Mouse (Mus musculus): ENCODE measurements at regions not wholly inside any gene's neighbourhood (a gene's known extent, or its start where the extent isn't known, plus 50 kb on each side); places are given as distances from the start of the nearest gene placed in this dataset.

GRCm38 (mm10) chr6:31324717-31325116 is 73.8 kb upstream of the Mkln1 start:
- Histone ChIP-seq H3K79me3 (ENCODE audit: low read depth) (no peaks in the 10 kb centered on the region), H3ac (ENCODE audit: control insufficient read depth, insufficient read length, low read depth) (no peak overlapping the region), H3K4me3 (ENCODE audit: insufficient read depth, poor library complexity, severe bottlenecking) (no peak overlapping the region), H3K79me2 (ENCODE audit: control insufficient read depth, insufficient read depth) (no peaks in the 10 kb centered on the region), H3K27me3 (ENCODE audit: control insufficient read depth, insufficient read depth, insufficient read length) (no peaks in the 10 kb centered on the region), H3K36me3 (ENCODE audit: control insufficient read depth, insufficient read depth) (no peaks in the 10 kb centered on the region)
- no peak for TF ChIP-seq MYOD1 (IDR thresholded peaks at IDR 0.05; ENCODE audit: control insufficient read depth, insufficient read length, low read depth)
- no peak for TF ChIP-seq MAX (IDR thresholded peaks at IDR 0.05)
- TF ChIP-seq USF1 (IDR thresholded peaks at IDR 0.05; ENCODE audit: low read depth) = no peak
- no peak for TF ChIP-seq FOSL1 (IDR thresholded peaks at IDR 0.05; ENCODE audit: insufficient read depth, low read length, poor library complexity, severe bottlenecking)
- TF ChIP-seq CEBPB (IDR thresholded peaks at IDR 0.05; ENCODE audit: low read depth) = no peak
- no peak for TF ChIP-seq CTCF (IDR thresholded peaks at IDR 0.05; ENCODE audit: control insufficient read depth, insufficient read depth, insufficient read length)

GRCm38 (mm10) chr6:31325621-31326020 is 72.9 kb upstream of the Mkln1 start:
- TF ChIP-seq MYOG (IDR thresholded peaks at IDR 0.05; ENCODE audit: control insufficient read depth, extremely low read depth, insufficient read length) (no peak), CTCF (IDR thresholded peaks at IDR 0.05; ENCODE audit: control insufficient read depth, insufficient read depth, insufficient read length) (no peak), MAX (IDR thresholded peaks at IDR 0.05) (no peak), CEBPB (IDR thresholded peaks at IDR 0.05; ENCODE audit: low read depth) (no peak)

GRCm38 (mm10) chr6:31330327-31330726 is 68.2 kb upstream of the Mkln1 start:
- H3K79me2 ChIP-seq (ENCODE audit: control insufficient read depth, insufficient read depth) = no peaks in the 10 kb centered on the region
- no peak overlapping the region for H3K4me3 ChIP-seq (ENCODE audit: insufficient read depth, poor library complexity, severe bottlenecking)
- H3K36me3 ChIP-seq (ENCODE audit: control insufficient read depth, insufficient read depth) = no peaks in the 10 kb centered on the region
- H3ac ChIP-seq (ENCODE audit: control insufficient read depth, insufficient read length, low read depth) = no peak overlapping the region
- no peaks in the 10 kb centered on the region for H3K79me3 ChIP-seq (ENCODE audit: low read depth)
- TF ChIP-seq CEBPB (IDR thresholded peaks at IDR 0.05; ENCODE audit: low read depth) (no peak), MAX (IDR thresholded peaks at IDR 0.05) (no peak), MYOG (IDR thresholded peaks at IDR 0.05; ENCODE audit: control insufficient read depth, extremely low read depth, insufficient read length) (no peak), USF1 (IDR thresholded peaks at IDR 0.05; ENCODE audit: low read depth) (no peak), FOSL1 (IDR thresholded peaks at IDR 0.05; ENCODE audit: insufficient read depth, low read length, poor library complexity, severe bottlenecking) (no peak), MYOD1 (IDR thresholded peaks at IDR 0.05; ENCODE audit: control insufficient read depth, insufficient read length, low read depth) (no peak), CTCF (IDR thresholded peaks at IDR 0.05; ENCODE audit: control insufficient read depth, insufficient read depth, insufficient read length) (no peak)
- H3K27me3 ChIP-seq (ENCODE audit: control insufficient read depth, insufficient read depth, insufficient read length) = no peaks in the 10 kb centered on the region

More at GRCm38 (mm10) chr6:31325621-31326020, 72.9 kb upstream of the Mkln1 start:
- Histone ChIP-seq H3K79me2 (ENCODE audit: control insufficient read depth, insufficient read depth) (no peaks in the 10 kb centered on the region), H3K4me3 (ENCODE audit: insufficient read depth, poor library complexity, severe bottlenecking) (no peak overlapping the region), H3ac (ENCODE audit: control insufficient read depth, insufficient read length, low read depth) (no peak overlapping the region), H3K27me3 (ENCODE audit: control insufficient read depth, insufficient read depth, insufficient read length) (no peaks in the 10 kb centered on the region), H3K36me3 (ENCODE audit: control insufficient read depth, insufficient read depth) (no peaks in the 10 kb centered on the region), H3K79me3 (ENCODE audit: low read depth) (no peaks in the 10 kb centered on the region)

GRCm38 (mm10) chr6:31330868-31331267 is 67.7 kb upstream of the Mkln1 start:
- Histone ChIP-seq H3K79me2 (ENCODE audit: control insufficient read depth, insufficient read depth) (no peaks in the 10 kb centered on the region), H3ac (ENCODE audit: control insufficient read depth, insufficient read length, low read depth) (no peak overlapping the region), H3K27me3 (ENCODE audit: control insufficient read depth, insufficient read depth, insufficient read length) (no peaks in the 10 kb centered on the region), H3K36me3 (ENCODE audit: control insufficient read depth, insufficient read depth) (no peaks in the 10 kb centered on the region), H3K4me3 (ENCODE audit: insufficient read depth, poor library complexity, severe bottlenecking) (no peak overlapping the region), H3K79me3 (ENCODE audit: low read depth) (no peaks in the 10 kb centered on the region)
- TF ChIP-seq FOSL1 (IDR thresholded peaks at IDR 0.05; ENCODE audit: insufficient read depth, low read length, poor library complexity, severe bottlenecking) (no peak), MYOD1 (IDR thresholded peaks at IDR 0.05; ENCODE audit: control insufficient read depth, insufficient read length, low read depth) (no peak), CEBPB (IDR thresholded peaks at IDR 0.05; ENCODE audit: low read depth) (no peak), USF1 (IDR thresholded peaks at IDR 0.05; ENCODE audit: low read depth) (no peak), CTCF (IDR thresholded peaks at IDR 0.05; ENCODE audit: control insufficient read depth, insufficient read depth, insufficient read length) (no peak), MYOG (IDR thresholded peaks at IDR 0.05; ENCODE audit: control insufficient read depth, extremely low read depth, insufficient read length) (no peak), MAX (IDR thresholded peaks at IDR 0.05) (no peak)

- TF ChIP-seq CTCF (IDR thresholded peaks at IDR 0.05; ENCODE audit: control insufficient read depth, insufficient read depth, insufficient read length) (no peak), MAX (IDR thresholded peaks at IDR 0.05) (no peak), MYOD1 (IDR thresholded peaks at IDR 0.05; ENCODE audit: control insufficient read depth, insufficient read length, low read depth) (no peak), USF1 (IDR thresholded peaks at IDR 0.05; ENCODE audit: low read depth) (no peak), FOSL1 (IDR thresholded peaks at IDR 0.05; ENCODE audit: insufficient read depth, low read length, poor library complexity, severe bottlenecking) (peak; percentile 93), CEBPB (IDR thresholded peaks at IDR 0.05; ENCODE audit: low read depth) (no peak)
- Histone ChIP-seq H3K4me3 (ENCODE audit: insufficient read depth, poor library complexity, severe bottlenecking) (no peak overlapping the region), H3K79me2 (ENCODE audit: control insufficient read depth, insufficient read depth) (no peaks in the 10 kb centered on the region), H3K36me3 (ENCODE audit: control insufficient read depth, insufficient read depth) (no peaks in the 10 kb centered on the region), H3ac (ENCODE audit: control insufficient read depth, insufficient read length, low read depth) (no peak overlapping the region), H3K27me3 (ENCODE audit: control insufficient read depth, insufficient read depth, insufficient read length) (no peaks in the 10 kb centered on the region), H3K79me3 (ENCODE audit: low read depth) (no peaks in the 10 kb centered on the region)
Measured at GRCm38 (mm10) chr6:31332254-31332653, 66.3 kb upstream of the Mkln1 start.

- no peaks in the 10 kb centered on the region for H3K79me3 ChIP-seq (ENCODE audit: low read depth)
- H3K36me3 ChIP-seq (ENCODE audit: control insufficient read depth, insufficient read depth) = no peaks in the 10 kb centered on the region
- H3ac ChIP-seq (ENCODE audit: control insufficient read depth, insufficient read length, low read depth) = no peak overlapping the region
- no peaks in the 10 kb centered on the region for H3K27me3 ChIP-seq (ENCODE audit: control insufficient read depth, insufficient read depth, insufficient read length)
- TF ChIP-seq MYOD1 (IDR thresholded peaks at IDR 0.05; ENCODE audit: control insufficient read depth, insufficient read length, low read depth) (no peak), USF1 (IDR thresholded peaks at IDR 0.05; ENCODE audit: low read depth) (no peak), FOSL1 (IDR thresholded peaks at IDR 0.05; ENCODE audit: insufficient read depth, low read length, poor library complexity, severe bottlenecking) (no peak), CTCF (IDR thresholded peaks at IDR 0.05; ENCODE audit: control insufficient read depth, insufficient read depth, insufficient read length) (no peak), MYOG (IDR thresholded peaks at IDR 0.05; ENCODE audit: control insufficient read depth, extremely low read depth, insufficient read length) (no peak), CEBPB (IDR thresholded peaks at IDR 0.05; ENCODE audit: low read depth) (no peak), MAX (IDR thresholded peaks at IDR 0.05) (no peak)
- H3K4me3 ChIP-seq (ENCODE audit: insufficient read depth, poor library complexity, severe bottlenecking) = no peak overlapping the region
- no peaks in the 10 kb centered on the region for H3K79me2 ChIP-seq (ENCODE audit: control insufficient read depth, insufficient read depth)
Measured at GRCm38 (mm10) chr6:31332714-31333113, 65.8 kb upstream of the Mkln1 start.

Data from C2C12 (cell line).